Mouse (Mus musculus) urinary bladder, adult 2 months (tissue): ENCODE data around the gene Olfr624. TPM values are rescaled to one million over a fixed set of nuclear protein-coding genes. Genes with fewer than 3 reads are reported as not detected.
"Not testable (repeated sequence)": the region's sequence is repeated elsewhere in the genome, so short reads cannot be mapped to it uniquely, and the experiment has no call there.

ENCODE experiments used
- DNase-seq: peaks from one replicate; pipeline ENCODE4 v3.0.0; 2022; ENCODE audit warnings: low spot score
- polyA plus RNA-seq: library from polyadenylated mRNA; depleted of rRNA; stranded (reverse); fragments of >200 nt; gene quantifications from 2 replicates; pipeline ENCODE4 v1.2.3, GENCODE M21; 2012; rRNA removed

Gene Olfr624
- polyA plus RNA-seq: 0.01 and 0.03 TPM in 2 replicates

GRCm38 (mm10) chr7:103671091-103671490 lies at the start of gene Olfr624:
Olfr624 (minus strand) TSS chr7:103671191.
- no peak for DNase-seq

GRCm38 (mm10) chr7:103716398-103716797 lies 45.4 kb upstream of the Olfr624 start:
- not testable (repeated sequence) for DNase-seq

DNA sequence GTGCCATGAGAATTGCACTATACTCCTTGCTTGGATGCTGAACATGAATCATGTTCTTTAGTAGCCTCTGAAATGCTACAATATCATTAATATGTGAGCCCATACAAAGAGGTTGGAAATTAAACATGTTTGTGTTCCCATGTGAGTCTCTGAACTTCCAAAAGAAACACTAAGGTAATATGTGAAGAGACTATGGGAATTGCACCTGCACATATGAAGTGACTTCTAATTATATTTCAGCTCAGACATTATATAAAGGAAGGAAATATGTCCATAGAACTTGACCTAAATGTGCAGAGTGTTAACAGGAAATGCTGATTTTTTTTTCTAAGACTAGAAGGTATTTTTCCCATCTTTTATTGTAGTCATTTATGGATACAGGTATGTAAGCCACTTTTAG lies 43.4 kb upstream of the Olfr624 start, which contains the start of gene Olfr243:
Gene Olfr243, plus strand, starts transcription at position 301 of the 400 bp plus-strand sequence.
- DNase-seq: no peak

GRCm38 (mm10) chr7:103712024-103712423 lies 41.0 kb upstream of the Olfr624 start:
- DNase-seq: no peak

DNA sequence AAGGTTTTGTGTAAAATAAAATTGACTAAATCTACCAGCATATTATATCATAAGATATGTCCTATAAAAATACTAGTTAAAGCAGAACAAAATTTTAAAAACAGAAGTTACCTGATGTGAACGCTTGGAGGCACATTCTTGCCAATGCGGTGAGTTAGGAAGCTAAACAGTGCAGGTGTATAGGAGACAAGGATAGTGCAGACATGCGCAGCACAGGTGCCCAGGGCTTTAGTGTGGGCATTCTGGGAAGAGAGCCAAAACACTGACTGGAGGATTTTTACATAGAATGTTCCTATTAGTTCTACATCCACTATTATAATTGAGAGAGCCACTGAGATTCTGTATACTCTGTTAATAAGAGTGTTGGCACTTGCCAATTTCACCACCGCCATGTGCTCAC lies 28.5 kb upstream of the Olfr624 start:
- DNase-seq: no peak

DNA sequence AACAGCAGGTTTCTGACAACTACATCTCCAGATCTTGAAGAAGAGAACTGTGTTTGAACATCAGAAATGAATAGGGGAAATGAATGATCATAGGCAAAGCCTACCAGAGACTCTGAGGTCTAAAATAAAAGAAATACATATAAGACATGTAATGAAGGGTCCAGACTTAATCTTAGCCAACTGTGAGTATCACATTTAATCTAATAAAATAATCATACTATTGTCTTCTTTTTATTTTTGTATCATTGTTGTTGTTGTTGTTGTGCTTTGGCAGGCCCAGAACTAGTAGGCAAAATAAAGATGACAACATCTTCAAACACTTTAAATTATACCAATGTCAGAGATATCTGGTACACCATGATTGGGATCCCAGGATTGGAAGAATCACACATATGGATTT lies 11.4 kb upstream of the Olfr624 start, which contains the start of gene Olfr625-ps1:
Gene Olfr625-ps1, plus strand, starts transcription at position 301 of the 400 bp plus-strand sequence.
- no peak for DNase-seq

DNA sequence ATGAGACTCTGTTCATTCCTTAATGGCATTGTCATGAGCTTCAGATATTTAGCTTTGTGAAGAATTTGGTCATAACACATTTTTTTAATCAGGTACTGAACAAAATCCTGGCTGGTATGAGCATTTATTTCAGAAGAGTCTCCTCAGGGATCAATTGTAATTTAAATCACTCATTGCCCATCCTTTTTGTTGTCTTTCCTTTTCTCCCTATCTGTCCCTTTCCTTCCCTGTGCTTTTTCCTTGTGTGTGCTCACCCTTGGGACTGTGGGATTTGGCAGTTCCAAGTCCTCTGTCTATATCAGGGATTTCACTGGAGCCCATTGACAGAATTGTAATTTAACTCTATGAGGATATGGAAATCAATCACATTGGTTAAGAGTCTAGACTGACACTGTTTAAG lies 7.4 kb downstream of the Olfr624 start, which contains the start of gene Olfr623:
Gene Olfr623, minus strand, starts transcription at position 101 of the 400 bp plus-strand sequence.
- DNase-seq: no peak

GRCm38 (mm10) chr7:103644070-103644469 lies 26.9 kb downstream of the Olfr624 start:
- no peak for DNase-seq

- no peak for DNase-seq
Observed at GRCm38 (mm10) chr7:103642602-103643001, 28.4 kb downstream of the Olfr624 start, which contains the start of gene Olfr622. Olfr622 (minus strand) TSS chr7:103642702.

GRCm38 (mm10) chr7:103636795-103637194 lies 34.2 kb downstream of the Olfr624 start:
- DNase-seq: no peak

Other genes with a start within 250 kb of the Olfr624 start
- gene Olfr605, start 225.8 kb downstream of the Olfr624 start, polyA plus RNA-seq: not detected in 2 replicates
- gene Olfr606, start 222.1 kb downstream of the Olfr624 start, polyA plus RNA-seq: not detected in 2 replicates
- not detected in 2 replicates for gene Olfr607, start 207.0 kb downstream of the Olfr624 start, polyA plus RNA-seq
- not detected in 2 replicates for gene Olfr608, start 201.3 kb downstream of the Olfr624 start, polyA plus RNA-seq
- gene Olfr609, start 173.1 kb downstream of the Olfr624 start, polyA plus RNA-seq: not detected in 2 replicates
- not detected in 2 replicates for gene Olfr610, start 159.1 kb downstream of the Olfr624 start, polyA plus RNA-seq
- gene Olfr611, start 150.3 kb downstream of the Olfr624 start, polyA plus RNA-seq: not detected in 2 replicates
- gene Olfr612, start 128.5 kb downstream of the Olfr624 start, polyA plus RNA-seq: not detected in 2 replicates
- gene Olfr613, start 123.1 kb downstream of the Olfr624 start, polyA plus RNA-seq: not detected in 2 replicates
- gene Olfr615, start 115.1 kb downstream of the Olfr624 start, polyA plus RNA-seq: not detected in 2 replicates
- gene Olfr616, start 102.0 kb downstream of the Olfr624 start, polyA plus RNA-seq: not detected in 2 replicates
- gene Olfr617, start 98.1 kb downstream of the Olfr624 start, polyA plus RNA-seq: not detected in 2 replicates
- gene Olfr618, start 81.1 kb downstream of the Olfr624 start, polyA plus RNA-seq: not detected in 2 replicates
- not detected in 2 replicates for gene Olfr619, start 70.6 kb downstream of the Olfr624 start, polyA plus RNA-seq
- gene Olfr620, start 58.7 kb downstream of the Olfr624 start, polyA plus RNA-seq: not detected in 2 replicates
- not detected in 2 replicates for gene Olfr622, start 28.5 kb downstream of the Olfr624 start, polyA plus RNA-seq
- not detected in 2 replicates for gene Olfr623, start 7.5 kb downstream of the Olfr624 start, polyA plus RNA-seq
- gene Olfr625-ps1, start 11.5 kb upstream of the Olfr624 start, polyA plus RNA-seq: not detected in 2 replicates
- not detected in 2 replicates for gene Olfr243, start 43.5 kb upstream of the Olfr624 start, polyA plus RNA-seq
- not detected in 2 replicates for gene Olfr628, start 59.2 kb upstream of the Olfr624 start, polyA plus RNA-seq
- gene Olfr629, start 73.8 kb upstream of the Olfr624 start, polyA plus RNA-seq: not detected in 2 replicates
- gene Olfr630, start 86.1 kb upstream of the Olfr624 start, polyA plus RNA-seq: not detected in 2 replicates
- not detected in 2 replicates for gene Olfr69, start 100.4 kb upstream of the Olfr624 start, polyA plus RNA-seq
- gene Olfr68, start 108.5 kb upstream of the Olfr624 start, polyA plus RNA-seq: not detected in 2 replicates
- not detected in 2 replicates for gene Olfr67, start 120.6 kb upstream of the Olfr624 start, polyA plus RNA-seq
- gene Hbb-bt, start 142.8 kb upstream of the Olfr624 start, polyA plus RNA-seq: 33.8 and 35.3 TPM in 2 replicates
- 257 and 296 TPM in 2 replicates for gene Hbb-bs, start 156.9 kb upstream of the Olfr624 start, polyA plus RNA-seq
- gene Hbb-bh2, start 169.3 kb upstream of the Olfr624 start, polyA plus RNA-seq: not detected in 2 replicates
- 0.15 and 0.18 TPM in 2 replicates for gene Hbb-bh1, start 172.0 kb upstream of the Olfr624 start, polyA plus RNA-seq
- 0.29 and 0.55 TPM in 2 replicates for gene Hbb-y, start 182.0 kb upstream of the Olfr624 start, polyA plus RNA-seq
- gene Olfr66, start 215.1 kb upstream of the Olfr624 start, polyA plus RNA-seq: not detected in 2 replicates
- gene Olfr64, start 223.3 kb upstream of the Olfr624 start, polyA plus RNA-seq: not detected in 2 replicates
- not detected in 2 replicates for gene Olfr65, start 232.3 kb upstream of the Olfr624 start, polyA plus RNA-seq